Mouse (Mus musculus): ENCODE results near the gene Fgf8. TPM values are rescaled to one million over a fixed set of nuclear protein-coding genes. Genes with fewer than 3 reads are reported as not detected.
A peak's percentile ranks its signal among the peaks of the same experiment; 100 is the strongest.

Gene Fgf8
- polyA plus RNA-seq, 1 experiment: not detected

DNA sequence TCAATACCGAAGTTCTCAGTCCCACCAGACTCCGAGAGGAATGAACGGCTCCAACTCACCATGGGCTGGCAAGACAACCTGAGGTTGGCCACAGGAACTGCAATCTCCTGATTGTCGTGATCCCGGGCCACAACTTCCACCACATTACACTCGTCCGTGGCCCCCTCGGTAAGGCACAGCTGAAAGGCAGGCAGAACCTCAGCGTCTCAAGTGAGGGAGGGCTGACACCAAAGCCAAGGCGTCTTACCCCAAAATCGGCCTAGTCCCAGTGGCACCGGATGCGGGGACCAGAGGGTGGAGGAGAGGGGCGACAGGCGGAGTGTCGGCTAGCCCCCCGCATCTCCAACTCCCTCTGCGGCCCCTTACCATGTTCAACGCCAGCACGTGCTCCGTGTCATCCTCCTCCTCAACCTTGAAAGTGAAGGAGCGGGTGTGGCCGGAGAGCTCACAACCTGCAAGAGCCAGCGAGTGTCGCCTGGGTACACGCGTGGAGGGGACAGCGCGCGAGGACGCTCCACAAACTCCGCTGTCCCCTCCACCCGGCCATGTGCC is 6.1 kb upstream of the Fgf8 start:
- no peak for DNase-seq (ENCODE audit: low spot score)

DNA sequence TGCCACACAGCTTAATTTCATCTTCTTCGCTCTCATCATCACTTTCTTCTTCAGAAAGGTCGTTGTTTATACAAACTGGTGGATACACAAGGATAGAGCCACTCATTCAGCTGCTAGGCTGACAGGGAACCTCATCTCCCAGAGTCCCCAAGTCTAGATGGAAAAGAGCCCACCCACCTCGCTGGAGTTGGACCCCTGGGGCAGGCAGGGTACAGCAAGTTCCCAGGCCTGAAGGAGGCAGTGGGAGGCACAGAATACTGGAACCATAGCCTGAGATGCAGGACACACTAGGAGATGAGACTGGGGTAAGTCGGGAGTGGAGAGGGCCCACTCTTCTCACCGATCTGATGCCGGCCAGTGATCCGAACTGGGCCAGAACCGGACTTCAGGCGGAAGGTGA is 5.5 kb upstream of the Fgf8 start:
- DNase-seq (ENCODE audit: low spot score): no peak

DNA sequence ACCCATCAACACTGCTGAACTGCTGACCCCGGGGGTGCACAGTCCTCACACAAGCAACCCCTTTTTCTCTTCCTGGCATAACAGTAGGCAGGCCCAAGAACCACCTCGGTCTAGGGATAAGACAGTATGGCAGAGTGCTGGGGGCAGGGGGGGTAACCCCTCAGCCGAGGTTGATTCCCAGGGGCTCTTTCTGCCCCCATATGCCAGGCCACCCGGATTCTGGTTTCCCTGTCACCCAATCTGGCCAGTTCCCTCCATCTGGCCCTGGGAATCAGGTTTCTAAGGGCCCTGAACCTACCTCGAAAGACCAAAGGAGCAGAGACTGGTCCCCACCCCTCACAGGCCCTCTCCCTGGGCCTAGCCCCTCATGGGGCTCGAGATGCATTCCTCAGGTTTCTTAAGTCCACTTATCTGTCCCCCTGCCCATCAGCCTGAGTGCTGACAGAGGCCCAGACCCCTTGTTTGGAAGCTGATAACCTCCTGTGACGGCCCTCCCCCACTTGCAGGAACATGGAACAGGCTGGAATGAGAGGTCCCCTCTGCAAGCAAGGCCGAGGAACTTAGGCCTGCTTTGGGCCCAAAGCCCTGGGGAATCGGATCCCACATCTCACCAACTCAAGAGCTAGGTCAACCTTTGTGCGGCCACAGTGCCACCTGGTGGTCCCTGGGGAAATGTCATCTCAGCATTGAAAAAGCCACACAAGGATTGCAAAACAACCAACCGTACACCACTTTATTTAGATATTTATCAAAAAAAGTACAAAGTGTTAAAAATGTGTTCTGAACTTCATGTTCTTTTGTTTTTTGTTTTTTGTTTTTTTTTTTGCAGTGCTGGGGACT is 4.5 kb upstream of the Fgf8 start:
- peak; percentile 69 for DNase-seq (ENCODE audit: low spot score)

DNA sequence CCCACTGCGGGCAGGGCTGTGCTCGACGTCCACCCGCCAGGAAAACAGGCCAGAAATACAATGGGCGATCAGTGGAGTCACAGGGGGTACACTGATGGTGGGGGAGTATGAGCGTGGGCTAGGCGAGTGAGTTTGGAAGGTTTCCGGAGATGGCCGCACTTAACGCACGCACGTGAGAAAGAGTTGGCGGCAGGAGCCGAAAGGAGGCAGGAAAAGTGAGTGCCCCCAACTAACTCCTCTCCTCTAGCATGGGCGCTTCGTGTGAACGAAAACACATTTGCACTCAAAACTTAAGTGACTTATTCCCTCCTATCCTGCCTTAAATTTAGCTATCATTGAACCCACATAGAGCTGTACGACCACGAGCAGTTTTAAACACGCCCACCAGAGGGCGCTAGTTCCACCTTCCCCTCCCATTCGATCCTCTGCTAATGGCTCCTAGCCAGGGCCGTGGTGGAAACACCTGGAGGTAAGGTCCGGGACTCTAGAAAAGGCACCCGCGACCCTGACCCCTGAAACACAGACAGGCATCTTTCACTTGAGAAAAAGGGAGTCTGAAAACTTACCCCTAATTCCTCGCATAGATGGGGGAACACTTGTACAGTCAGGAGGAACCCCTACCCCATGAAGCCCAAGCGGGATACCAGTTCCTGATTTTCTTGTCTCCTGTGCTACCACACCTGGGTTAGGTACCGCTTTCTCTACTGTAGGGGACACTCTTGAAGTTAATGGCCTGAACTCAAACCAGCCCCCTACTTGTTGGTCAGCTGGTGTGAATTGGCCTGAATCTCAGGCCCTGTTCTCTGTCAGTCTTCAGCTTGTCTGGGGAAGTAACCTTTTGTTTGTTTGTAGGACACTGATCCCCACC is 3.7 kb upstream of the Fgf8 start:
- peak; percentile 61 for DNase-seq (ENCODE audit: low spot score)

DNA sequence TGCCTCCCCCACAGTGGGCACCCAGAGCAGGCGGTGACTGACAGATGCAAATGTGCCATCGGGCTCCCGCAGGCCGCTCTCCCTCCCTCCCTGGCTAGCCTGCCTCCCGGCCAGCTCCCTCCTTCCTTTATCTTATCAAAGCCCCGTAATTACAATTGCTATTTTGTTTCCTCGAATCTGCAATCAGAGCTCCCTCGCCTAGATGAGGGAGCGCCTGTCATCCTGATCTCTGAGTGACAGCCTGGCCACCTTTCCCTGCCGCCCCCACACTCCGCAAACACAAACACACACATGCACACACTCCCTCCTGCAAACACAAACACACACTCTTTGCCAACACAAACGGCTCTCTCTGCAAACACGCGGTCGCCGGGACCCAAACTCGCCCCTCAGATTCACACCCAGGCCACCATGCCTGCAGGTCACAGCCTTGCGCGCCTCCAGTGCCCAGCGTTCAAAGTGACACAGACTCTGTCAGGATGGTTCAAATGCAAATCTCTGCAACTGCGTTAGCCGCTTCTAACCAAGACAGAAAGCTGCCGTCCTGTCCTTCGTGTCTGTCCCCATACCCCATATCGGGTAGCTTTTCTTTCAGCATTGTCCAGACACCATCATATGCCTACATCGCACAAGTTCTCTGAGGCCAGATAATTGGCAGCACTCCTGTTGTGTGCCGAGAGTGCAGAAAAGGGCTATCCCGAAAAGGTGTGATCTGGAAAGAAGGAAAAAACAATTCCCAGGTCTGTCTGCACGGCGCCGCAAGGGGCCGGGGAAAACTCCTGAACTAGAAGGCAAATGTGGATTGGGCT is 2.8 kb upstream of the Fgf8 start:
- no peak for DNase-seq (ENCODE audit: low spot score)

DNA sequence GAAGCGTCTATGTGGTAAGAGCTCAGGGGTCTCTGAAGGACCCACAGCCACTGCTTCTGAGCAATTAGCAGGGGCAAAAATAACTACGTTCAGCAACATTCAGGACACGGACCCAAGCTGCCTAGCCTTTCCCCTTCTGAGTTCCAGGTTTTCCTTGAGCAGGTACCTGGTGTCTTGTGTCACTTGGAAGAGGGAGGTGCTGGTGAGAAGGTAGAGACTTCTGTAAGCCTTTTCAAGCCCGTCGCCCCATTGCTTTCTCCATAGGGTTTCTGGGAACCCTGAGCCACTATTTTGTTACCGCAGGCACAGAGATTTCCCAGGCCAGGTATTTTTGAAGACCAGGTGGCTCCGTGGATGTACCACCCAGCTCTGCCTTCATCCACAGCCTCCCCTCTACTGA is 904 bp upstream of the Fgf8 start:
- no peak for DNase-seq (ENCODE audit: low spot score)

DNA sequence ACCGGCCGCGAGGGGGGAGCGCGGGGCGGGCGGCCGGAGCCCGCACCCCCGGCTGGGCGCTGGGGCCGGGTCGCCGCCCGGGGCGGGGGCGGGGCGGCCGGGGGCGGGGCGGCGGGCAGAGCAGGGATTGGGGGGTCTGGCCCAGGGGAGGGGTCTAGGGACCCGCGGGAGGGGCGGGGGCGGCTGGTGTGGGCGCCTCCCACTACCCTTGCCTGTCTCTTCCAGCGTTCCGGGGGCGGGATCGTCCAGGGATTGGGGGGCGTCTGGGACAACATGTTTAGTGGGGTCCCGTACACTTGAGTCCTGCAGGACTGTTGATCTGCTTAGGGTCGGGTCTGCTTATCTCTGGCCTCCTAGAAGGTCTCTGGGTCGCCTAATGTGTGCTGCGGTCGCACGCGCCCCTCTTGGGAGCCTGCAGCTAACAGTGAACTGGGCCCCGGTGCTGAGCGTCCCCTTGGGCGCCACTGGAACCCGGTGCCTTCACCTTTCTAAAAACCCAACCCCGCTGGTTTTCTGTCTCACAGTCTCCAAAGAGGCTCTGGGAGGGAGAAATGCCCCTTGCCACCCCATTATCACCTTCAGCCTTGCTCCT is 365 bp upstream of the Fgf8 start:
- DNase-seq (ENCODE audit: low spot score): no peak

DNA sequence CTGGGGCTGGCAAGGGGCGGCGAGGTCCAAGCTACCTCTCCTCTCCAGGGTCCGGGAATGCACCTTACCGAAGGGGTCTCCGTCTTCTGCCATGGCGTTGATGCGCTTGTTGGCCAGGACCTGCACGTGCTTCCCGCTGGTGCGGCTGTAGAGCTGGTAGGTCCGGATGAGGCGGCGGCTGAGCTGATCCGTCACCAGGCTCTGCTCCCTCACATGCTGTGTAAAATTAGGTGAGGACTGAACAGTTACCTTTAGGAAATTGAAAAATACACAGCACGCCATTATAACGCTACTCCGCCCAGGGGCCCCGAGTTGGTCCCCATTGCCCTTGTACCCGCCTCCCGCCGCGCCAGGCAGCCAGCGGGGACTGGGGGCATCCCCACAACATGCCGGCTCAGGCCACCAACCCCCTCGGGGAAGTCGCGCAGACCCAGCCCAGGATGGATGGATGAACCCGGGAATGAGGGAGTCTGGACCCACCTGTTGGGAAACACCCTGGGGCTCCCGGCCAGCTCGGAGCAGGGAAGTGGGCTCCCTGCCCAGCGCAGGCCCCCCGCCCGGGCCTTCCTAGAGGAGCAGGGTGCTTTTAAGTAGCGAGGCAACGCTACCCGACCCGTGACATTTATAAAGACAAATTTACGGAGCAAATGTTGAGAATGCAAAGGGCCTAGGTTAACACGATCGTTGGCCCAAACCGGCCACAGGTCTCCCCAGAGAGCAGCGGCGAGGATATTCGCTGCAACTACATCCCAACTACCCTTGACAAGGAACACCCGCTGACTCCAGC is 1.1 kb downstream of the Fgf8 start:
- DNase-seq (ENCODE audit: low spot score): no peak

DNA sequence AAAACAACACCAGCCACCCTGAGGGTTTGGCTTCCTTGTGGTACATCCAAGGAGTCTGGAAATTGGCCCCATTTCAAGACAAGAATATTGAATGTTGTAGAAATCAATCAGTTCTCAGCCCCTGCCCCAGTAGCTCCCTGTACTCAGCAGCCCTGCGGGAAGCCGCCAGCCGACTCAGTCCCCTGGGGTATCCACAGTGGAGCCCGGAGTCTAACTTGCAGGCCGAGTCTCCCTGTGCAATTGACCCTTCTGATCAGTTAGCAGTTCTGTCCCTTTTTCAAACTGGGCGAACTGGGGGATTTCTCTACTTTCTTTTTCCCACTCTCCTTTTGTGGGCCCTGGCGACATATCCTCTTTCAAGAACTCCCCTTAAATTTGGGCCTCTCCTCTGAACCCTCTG is 1.9 kb downstream of the Fgf8 start:
- no peak for DNase-seq (ENCODE audit: low spot score)

DNA sequence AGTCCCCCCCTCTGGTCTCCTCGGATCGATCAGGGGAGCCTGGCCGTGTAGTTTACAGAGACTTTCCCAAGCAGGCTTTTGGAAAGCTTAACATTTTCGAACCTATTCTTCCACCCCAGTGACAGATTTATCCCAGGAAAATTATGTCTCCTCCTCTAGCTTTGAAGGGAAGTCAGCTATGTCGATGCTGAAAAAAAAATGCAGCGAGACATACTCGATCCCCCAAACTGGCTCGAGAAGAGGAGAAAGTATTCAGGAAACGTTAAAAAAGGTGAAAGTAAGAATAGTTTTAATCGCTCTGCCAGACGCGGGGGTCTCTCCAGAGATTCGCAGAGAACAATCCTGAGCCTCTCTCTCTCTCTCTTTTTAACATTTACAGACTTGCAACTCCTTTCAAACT is 2.5 kb downstream of the Fgf8 start:
- no peak for DNase-seq (ENCODE audit: low spot score)

DNA sequence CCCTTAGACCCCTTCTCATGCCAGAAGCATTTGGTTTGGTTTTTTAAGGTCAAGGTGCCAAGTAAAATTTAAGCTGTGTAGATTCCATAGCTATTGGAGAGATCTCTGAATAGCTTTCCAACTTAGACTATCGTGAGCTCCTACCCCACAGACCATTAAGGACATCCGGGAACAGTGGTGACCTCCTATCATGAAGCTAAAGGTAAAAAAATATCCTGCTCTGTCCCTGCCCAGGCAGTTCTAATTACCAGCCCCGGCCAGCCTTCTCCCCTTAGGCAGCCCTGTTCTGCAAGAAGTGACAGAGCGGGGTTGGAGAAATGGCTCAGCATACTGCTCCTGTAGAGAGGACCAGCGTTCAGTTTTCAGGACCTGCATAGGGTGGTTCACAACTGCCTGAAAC is 4.2 kb downstream of the Fgf8 start:
- DNase-seq (ENCODE audit: low spot score): no peak

DNA sequence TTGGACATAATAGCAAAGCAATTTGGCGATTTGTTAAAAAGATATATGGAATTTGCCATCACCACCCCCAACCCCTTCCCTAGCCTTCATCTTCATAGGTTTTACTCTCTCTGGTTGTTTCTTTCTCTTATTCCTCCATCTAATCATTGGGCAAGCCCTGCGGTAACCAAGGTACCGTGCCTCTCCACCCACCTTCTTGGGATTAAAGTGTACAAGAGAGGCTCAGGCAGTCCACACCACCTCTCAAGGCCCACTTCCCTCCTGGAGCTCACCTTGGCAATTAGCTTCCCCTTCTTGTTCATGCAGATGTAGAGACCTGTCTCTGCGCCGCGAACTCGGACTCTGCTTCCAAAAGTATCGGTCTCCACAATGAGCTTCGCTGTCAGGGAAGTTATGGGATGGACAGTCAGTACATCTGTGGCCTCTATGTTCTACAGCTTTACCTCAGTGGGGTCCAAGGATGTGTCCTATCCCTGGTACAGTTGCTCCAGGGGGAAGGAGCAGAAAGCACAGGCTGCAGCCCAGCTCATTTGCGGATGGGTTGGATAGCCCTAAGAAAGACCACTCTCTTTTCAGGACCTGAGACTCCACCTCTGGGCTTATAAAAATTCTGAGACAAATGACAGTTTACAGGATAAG is 4.8 kb downstream of the Fgf8 start:
- no peak for DNase-seq (ENCODE audit: low spot score)

DNA sequence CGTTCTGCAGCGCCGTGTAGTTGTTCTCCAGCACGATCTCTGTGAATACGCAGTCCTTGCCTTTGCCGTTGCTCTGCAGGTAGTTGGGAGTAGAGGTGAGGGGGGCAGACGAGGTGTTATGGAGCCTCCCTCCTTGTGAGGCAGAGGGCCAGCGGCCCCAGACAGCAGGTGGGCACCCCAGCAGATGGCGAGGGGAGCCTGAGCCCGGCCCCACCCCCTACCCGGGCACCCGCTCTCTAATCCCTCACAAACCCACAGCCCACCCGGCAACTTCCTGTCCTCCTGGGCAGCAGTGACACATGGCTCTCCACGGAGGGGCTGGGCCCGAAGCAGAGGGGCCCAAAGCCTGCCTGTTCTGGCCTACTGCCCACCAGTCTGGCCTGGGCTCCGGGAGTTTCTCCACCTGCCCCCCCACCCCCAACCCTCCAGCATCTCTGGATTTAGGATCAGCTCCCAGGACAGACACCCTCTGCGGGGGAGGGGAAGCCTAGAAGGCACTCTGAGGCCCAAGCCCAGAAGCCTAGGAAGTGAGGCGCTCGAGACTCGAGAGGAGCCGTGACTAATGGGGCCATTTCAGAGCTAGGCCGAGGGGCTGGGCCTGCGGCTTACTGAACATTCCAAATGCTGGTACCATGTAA is 5.4 kb downstream of the Fgf8 start:
- DNase-seq (ENCODE audit: low spot score): no peak

DNA sequence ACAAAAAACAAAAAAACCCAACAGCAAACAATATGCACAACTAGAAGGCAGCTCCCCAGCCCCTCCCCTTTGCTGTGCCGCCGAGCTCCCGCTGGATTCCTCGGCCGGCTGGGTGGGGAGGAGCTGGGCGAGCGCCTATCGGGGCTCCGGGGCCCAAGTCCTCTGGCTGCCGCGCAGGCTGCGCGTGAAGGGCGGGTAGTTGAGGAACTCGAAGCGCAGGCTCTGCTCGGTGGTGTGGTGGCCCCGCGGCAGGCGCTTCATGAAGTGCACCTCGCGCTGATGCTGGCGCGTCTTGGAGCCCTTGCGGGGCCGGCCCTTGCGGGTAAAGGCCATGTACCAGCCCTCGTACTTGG is 5.9 kb downstream of the Fgf8 start:
- DNase-seq (ENCODE audit: low spot score): peak; percentile 35

DNA sequence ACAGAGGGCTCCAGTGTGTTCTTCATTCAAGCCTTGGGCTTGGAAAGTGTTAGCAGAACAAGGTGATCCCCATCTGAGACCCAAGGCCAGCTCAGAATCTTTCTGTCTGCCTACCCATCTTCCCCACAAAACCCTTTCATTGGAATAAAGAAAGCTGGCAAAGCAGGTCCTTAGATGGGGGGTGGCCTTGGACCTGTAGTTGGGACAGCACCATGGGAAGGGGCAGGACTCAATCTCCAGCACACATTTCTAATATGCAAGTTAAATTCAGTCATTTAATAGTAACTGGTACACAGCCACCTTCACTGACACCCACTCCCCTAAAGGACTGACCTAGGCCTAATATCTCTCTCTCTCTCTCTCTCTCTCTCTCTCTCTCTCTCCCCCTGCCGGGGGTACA is 6.5 kb downstream of the Fgf8 start:
- no peak for DNase-seq (ENCODE audit: low spot score)

DNA sequence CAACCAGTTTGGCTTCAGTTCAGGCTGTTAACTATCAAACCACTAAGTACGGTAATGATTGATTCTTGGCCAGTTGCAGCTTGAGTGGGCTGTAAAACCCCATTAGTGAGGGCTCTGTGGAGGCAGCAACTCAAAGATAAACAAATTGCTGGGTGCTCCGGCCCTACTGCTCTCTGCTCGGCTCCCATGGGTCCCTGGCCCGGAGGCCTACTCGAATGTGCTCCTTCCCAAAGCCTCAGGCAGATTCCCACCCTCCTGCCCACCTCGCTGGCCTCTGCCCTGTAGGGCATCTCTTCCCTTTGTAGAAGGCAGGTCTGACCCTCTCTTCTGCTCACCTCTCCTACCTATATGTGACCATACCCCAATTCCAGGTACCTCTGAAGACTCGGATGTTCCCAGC is 8.0 kb downstream of the Fgf8 start:
- DNase-seq (ENCODE audit: low spot score): no peak

DNA sequence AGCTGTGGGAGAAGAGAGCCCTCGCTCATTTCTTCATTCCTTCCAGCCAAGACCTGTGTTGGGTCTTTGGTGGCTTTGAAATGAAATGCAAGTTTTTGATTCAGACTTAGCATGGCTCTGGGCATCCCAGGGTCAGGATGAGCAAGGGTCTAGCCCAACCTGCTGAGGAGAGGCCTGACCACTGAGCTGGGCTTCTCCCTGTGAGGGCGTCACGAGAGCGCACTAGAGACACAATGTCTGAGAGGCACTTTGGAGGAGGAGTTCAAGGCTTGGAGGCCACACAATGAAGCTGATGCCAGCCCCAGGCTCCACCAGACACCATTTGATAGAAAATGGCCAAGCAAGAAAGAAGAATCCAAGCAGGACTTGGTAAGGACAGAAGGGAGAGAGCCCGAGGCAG is 8.5 kb downstream of the Fgf8 start:
- DNase-seq (ENCODE audit: low spot score): no peak

DNA sequence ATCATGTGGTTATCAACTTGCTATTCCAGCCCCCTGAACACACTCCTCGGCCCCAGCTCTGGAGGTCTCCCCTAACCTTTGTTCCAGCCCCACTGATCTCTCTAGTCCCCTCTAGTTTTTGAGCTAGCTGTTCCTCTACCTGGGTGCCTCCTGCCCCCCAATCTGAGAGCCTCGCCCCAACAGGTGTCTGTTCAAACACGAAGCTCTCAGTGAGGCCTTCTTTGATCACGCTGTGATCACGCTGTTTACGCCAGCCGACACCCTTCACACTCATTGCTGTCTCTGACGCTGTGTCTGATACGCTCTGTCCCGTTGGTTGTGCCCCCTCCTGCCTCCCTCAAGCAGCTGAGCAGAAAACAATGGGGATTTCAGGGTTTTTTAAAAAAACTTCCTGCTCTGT is 9.2 kb downstream of the Fgf8 start:
- no peak for DNase-seq (ENCODE audit: low spot score)

DNA sequence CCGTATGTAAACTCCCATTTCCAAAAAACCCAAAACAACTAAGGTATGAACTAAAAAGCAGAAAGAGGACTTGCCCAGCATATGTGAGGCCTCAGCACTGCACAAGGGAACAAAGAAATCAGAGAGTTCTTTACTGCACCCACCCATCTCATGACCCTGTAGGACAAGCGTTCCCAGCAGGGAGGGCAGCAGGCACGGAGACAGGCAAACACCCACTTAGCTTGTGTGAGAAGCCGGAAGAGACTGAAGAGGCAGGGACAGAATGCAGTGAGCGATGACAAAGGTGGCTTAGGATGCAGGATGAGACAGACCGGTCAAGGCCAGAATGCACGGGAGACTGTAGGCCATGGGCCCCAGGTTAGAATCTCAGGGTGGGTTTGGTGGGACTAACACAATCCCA is 11.1 kb downstream of the Fgf8 start:
- no peak for DNase-seq (ENCODE audit: low spot score)

DNA sequence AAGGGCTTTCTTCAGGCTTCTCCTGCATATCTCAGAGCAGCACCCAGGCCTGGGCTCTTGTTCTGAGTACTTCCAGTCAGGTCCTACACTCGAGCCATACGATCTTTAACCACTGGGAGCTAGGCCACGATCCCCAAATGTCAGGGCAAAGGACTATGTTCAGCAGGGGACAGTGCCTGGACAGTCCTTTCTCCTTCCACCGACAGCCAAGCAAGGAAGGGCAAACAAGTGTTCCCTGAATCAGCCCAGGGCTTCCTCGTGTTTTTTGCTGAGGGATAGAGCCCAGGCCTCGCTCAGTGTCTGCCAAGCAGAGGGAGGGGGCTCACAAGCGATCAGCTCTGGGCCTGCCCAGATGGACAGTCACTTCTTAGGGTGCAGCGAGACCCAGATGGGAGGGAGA is 12.7 kb downstream of the Fgf8 start:
- DNase-seq (ENCODE audit: low spot score): no peak
